Mouse (Mus musculus) kidney, adult 8-10 months (tissue): ENCODE results near the gene Vmn2r51.
"Not testable (repeated sequence)": the region's sequence is repeated elsewhere in the genome, so short reads cannot be mapped to it uniquely, and the experiment has no call there.

Experiments used
- DNase-seq, 2 experiments: peaks; one replicate each; pipeline ENCODE4 v3.0.0; 2022

Vmn2r51 gene

GRCm38 (mm10) chr7:10105641-10106040 lies at the start of gene Vmn2r51:
Gene Vmn2r51, minus strand, starts transcription at chr7:10105741.
- not testable (repeated sequence) for DNase-seq

DNA sequence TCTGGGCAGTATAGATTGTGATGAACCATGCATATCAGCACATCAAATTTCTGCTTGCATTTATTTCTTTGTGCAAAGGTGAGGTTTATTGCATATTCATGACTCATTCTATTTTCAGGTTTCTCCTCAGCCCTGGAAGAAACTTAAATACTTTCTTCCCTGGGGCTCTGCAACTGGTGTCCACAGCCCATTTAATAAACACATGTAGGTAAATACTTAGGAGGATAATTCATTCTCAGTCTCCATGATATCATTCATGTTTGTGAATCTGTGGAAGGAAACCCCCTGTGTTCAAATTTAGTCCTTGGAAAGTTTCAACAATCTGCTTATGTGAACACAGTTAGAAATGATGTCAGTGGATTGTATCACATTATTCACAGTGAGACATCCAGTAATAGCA lies 52.3 kb downstream of the Vmn2r51 start, which contains the start of gene Vmn2r50:
Gene Vmn2r50, minus strand, starts transcription at position 101 of the 400 bp plus-strand sequence.
- DNase-seq = not testable (repeated sequence)
